Mouse (Mus musculus) c-Kit-positive CD71-negative TER-119-negative erythroid progenitor cells, embryonic 14.5 days (primary cell): ENCODE results near the gene Pum1.
"Not testable (repeated sequence)": the region's sequence is repeated elsewhere in the genome, so short reads cannot be mapped to it uniquely, and the experiment has no call there.

Experiments
- DNase-seq: peaks from one replicate; pipeline ENCODE4 v3.0.0-alpha.2; 2013; ENCODE audit warnings: low read depth

The Pum1 gene

DNA sequence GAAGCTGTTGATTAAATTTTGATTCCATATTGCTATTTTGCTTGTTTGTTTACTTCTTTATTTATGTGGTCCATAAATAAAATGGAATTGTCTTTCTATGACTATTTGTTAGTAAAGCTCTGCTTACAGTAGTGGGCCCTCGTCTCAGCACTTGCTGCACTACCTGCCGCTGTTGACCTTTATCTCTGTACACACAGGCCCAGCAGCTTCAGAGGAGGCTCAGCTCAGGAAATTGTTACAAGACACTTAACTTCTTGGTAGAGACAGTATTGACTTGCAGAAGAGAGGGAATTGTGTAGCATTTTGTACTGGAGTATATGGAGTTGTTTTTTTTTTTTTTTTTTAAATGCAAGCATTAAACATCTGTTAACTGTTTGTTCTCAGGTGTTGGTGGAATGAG is 5.4 kb downstream of the Pum1 start:
- no peak for DNase-seq

DNA sequence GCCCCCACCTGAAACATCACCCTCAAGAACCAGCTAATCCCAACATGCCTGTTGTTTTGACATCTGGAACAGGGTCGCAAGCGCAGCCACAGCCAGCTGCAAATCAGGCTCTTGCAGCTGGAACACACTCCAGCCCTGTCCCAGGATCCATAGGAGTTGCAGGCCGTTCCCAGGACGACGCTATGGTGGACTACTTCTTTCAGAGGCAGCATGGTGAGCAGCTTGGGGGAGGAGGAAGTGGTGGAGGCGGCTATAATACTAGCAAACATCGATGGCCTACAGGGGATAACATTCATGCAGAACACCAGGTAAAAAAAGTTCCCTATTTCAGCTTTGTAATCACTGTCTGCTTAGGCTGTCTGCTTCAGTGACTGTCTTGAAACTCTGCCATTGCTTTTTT is 5.9 kb downstream of the Pum1 start:
- no peak for DNase-seq

DNA sequence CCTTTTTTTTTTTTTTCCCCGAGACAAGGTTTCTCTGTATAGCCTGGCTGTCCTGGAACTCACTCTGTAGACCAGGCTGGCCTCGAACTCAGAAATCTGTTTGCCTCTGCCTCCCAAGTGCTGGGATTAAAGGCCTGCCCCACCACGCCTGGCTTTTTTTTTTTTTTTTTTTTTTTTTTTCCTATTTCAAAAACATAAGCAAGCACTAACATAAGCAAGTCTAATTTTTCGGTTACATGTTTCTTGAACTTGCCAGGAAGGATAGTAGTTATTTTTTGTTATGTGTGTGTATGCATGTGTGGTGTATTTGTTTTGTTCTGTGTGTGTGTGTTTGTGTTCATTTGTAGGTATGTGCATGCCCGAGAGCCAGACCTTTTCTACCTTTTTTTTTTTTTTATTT is 6.9 kb downstream of the Pum1 start:
- DNase-seq, result not testable (repeated sequence)

DNA sequence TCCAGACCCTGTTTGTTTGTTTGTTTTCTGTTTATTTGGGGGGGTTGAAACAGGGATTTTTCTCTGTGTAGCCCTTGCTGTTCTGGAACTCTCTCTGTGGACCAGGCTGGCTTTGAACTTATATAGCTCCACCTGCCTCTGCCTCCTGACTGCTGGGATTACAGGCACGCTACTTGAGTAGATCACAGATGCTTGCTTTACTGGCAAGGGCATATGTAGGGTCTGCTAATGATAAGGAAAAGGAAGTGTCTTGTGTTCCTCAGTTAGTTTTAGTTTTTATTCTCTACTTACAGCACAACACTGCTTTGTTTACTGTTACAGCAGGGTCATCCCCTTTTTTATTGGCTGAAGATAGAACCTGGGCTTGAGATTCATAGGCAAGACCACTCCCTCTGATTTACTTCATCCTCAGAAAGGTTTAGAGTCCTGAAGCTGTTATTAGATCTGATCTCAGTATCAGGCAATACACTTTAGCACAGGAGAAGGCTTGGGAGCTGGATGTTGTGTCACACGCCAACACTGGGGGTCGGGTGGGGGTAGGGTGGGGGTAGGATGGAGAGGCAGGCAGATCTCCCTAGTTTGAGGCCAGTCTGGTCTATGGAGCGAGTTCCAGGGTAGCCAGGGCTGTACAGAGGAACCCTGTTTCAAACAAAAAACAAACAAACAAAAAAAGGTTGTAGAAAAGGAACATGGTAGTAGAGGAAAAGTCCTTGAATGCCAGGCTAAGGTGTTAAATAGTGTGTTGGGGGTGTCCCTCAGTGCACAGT is 8.1 kb downstream of the Pum1 start:
- no peak for DNase-seq

DNA sequence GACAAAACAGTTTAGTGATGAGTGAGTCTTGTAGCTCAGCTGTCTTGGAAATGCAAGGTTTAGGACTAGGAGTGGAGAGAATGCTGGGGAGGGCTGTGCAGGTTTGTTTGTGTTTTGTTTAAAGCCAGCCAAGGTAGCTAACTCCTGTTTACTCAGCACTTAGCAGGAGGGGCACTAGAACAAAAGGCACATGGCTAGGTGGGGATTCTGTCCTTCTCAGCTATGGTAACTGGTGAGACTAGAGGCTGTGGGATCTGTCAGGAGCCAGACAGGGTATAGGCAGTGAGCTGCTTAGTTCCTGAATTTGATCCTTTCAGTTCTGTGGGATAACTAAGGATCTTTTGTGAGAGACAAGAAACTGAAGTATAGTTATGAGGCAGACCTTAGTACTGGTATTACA is 9.0 kb downstream of the Pum1 start:
- no peak for DNase-seq

DNA sequence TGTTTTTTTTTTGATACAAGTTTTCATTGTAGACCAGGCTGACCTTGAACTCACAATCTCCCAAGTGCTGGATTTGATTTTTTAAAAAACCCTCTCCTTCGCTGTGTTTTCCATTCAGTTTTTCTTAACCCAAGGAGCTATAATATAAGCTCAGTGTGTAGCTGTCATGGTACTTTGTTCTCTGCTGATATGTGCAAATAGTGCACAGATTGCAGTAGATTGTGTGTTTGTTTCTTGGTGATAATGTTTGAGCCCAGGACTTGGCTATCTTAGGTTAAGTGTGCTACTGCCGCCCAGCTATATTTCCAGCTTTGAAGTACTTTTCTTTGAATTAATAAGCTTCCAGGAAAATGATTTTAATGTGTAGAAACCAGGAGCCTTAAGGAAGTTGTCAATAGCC is 13.6 kb downstream of the Pum1 start:
- DNase-seq, result no peak

DNA sequence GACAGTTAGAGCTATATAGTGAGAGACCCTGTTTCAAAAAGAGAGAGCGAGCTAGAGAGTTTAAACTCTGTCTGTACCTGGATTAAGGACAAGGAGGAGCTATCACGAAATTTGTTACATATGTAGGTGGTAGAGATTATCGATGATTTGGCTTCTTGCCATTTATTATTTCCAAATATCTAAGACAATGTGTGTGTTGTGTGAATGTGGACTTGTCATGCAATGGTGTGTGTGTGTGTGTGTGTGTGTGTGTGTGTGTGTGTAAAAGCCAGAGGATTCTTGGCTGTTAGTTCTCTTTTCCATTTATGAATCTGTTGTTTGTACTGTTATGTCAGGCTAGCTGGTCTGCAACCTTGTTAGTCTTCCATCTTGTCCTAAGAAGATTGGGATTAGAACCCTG is 15.0 kb downstream of the Pum1 start:
- DNase-seq, result no peak

DNA sequence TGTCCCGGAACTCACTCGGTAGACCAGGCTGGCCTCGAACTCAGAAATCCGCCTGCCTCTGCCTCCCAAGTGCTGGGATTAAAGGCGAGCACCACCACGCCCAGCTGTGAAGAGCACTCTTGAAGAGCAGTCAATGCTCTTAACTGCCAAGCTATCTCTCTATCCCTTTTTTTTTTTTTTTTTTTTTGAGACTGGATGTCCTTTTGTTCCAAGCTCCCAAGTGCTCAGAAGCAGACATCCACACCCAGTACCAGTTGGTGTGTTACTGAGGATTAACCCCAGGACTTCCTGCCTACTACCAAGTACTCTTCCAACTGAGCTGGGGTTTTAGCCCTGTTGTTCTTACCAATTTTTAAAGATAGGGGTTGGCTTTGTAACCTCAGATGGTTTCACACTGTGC is 17.6 kb downstream of the Pum1 start:
- DNase-seq, result no peak

DNA sequence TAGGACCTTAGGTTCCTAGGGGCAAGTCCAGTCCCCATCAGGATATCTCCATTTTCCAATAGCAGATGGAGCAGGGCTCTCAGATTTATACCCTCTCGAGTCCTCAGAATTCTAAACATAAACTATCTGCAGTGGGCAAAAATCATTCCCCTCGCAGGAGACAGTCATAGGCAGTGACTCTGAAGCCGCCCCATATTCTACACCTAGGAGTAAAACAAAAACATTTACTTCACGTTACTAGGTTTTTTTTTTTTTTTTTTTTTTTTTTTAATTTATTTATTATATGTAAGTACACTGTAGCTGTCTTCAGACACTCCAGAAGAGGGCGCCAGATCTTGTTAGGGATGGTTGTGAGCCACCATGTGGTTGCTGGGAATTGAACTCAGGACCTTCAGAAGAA is 19.9 kb downstream of the Pum1 start:
- DNase-seq, result not testable (repeated sequence)

DNA sequence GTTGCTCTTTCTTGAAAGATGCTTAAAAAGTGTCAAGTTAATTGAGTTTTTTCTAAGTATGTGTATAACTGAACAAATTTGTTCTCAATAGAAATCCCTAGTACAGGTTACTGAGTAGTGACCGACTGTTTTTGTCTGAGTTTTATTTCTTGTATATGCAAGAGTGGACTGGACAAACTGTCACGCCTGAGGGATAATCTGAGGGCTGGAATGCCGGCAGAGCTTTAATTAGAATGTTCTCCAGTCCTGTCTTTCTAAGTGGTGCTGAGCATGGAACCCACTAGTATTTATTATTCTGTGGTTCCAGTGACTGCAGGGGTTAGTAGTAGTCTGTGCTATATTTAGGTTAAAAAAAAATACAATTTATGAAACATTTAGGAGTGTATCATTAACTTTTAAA is 30.8 kb downstream of the Pum1 start:
- DNase-seq, result no peak

DNA sequence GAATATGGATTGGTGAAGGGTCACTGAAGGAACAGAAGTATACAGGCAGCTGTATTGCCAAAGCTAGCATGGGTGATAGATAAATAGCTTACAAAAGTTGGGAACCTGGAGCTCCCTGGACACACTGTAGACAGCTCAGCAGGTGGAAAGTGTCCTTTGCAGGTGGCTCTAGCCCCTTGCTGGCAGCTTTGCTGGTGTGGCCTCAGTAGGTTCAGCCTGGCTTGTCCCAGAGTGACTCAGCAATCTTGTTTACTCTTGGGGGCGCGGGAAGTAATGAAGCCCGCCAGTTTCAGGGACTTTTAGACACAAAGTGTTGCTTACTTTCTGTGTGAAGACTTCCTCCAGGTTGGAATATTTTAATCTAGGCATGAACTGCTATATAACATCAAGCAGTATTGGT is 31.9 kb downstream of the Pum1 start:
- DNase-seq, result no peak

DNA sequence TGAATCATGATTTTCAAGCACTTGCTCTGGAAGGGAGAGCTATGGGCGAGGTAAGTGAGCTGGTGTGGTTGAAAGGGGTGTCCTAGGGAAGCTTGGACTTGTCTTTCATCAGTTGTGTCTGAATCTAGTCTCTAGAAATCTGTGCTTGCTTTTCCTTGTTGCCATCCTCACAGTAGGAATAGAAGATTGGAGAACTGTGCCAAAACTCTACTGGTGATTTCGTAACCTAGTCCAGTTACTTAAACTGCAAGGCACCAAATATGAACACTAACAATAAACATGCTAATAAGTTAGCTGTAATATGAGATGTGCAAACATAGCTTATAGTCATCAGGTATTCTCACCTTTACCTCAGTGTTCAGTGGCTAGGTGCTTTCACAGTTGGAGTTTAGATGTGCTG is 37.9 kb downstream of the Pum1 start:
- DNase-seq, result no peak

DNA sequence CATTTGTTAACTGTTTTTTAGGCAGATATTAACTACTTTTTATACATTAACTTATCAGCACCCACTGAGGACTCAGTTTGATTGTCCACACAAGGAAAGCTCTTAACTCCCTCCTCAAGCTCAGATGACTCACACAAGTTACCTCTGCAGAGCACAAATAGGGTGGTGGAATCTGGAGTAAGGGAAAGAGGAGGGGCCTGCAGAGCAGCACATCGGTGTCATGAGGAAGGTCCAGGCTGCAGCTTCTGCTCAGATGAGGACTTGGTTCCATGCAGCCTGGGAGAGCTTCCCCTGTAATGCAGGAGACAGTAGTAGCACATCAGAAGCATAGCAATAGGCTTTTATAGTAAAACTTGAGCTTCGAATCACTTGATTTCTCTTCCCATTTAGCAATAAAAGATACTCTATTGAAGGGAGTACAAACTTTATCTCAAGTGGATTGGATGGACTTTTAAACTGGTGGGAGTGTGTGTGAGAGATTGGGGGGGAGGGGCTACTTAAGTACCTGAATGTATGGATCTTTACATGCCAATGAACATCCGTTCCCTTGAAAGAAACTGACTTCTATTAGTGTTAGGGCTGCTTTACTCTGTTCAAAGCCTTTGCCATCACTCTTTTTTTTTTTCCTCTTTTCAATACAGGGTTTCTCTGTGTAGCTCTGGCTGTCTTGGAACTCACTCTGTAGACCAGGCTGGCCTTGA is 39.9 kb downstream of the Pum1 start:
- DNase-seq, result no peak

DNA sequence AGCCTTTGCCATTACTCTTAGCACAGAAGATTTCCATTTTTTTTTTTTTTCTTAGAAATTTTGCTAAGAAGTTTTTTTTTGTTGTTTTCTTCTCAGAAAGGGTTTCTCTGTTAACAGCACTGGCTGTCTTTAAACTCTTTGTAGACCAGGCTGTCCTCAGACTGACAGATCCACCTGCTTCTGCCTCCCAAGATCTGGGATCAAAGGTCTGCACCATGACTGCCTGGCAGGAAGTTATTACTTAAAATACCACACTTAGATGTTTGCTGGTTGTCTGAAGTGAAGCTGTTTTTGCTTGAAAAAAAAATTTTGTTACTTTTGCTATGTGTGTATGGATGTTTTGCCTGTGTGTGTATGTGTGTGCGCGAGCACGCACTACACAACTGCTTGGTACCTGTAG is 40.5 kb downstream of the Pum1 start:
- DNase-seq, result no peak

DNA sequence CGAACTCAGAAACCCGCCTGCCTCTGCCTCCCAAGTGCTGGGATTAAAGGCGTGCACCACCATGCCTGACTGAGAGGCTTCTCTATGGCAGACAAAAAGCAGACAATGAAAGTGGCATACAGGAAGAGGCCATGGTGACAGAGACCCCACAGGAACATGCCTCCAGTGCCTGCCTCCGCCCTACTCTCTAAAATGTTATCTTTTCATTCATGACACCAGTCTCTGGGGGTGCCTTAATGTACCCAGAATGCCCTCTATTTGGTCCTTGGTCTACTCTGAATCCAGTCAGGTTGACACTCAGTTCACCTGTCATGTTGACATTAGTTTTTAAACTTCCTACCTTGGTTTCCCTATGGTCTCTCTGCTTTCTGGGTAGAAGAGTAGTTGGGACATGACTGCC is 41.5 kb downstream of the Pum1 start:
- DNase-seq, result no peak

DNA sequence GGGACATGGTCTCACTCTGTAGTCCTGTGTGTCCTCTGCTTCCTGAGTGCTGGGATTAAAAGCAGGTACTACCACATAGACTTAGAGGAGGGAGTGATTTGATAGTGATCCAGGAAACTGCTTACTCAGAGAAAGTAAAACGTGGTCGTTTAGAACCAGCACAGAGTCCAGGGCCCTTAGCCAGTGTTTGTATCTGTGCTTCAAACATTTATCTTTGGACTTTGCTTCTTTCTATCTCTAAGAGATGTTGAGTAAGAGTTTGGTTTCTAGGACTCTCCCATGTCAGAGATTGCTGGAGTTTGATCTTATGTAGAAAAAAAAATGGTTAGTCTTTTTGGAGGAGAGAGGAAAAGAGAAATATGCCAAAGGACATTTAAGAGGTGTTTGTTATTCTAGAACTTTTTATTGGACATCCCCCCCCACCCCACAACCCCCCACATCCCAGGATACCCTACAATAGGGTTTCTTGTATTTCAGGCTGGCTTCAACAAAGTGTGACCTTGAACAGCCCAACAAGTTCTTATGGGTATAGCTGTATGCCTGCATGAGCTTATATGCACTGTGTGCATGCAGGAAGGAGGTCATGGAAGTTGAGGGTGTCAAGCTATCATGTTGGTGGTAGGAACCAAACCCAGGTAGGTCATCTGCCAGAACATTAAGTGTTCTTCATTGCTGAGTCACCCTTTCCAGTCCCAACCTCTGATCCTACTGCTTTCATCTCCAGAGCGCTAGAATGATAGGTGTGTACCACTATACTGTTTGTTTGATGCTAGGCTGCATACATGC is 43.3 kb downstream of the Pum1 start:
- DNase-seq, result no peak

DNA sequence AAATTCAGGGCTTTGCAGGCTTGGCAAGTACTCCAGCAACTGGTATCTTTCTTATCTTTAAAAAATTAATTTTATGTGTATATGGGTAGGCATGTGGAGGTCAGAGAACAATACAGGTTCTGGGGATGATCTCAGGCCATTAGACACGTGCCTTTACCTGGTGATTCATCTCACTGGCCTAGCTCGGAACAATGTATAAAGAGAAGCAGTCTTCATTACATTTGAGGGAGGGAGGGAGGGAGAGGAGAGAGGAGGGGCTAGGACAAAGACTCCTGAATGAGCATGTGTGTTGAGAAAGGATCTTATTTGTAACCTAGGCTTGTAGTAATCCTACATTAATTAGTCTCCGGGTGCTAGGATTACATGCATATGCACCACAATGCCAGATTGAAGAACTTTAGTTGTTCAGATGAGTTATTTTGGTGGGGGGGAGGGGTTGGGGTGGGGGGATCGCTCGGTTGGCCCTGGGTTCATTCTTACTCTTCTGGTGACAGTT is 48.3 kb downstream of the Pum1 start:
- DNase-seq, result no peak

DNA sequence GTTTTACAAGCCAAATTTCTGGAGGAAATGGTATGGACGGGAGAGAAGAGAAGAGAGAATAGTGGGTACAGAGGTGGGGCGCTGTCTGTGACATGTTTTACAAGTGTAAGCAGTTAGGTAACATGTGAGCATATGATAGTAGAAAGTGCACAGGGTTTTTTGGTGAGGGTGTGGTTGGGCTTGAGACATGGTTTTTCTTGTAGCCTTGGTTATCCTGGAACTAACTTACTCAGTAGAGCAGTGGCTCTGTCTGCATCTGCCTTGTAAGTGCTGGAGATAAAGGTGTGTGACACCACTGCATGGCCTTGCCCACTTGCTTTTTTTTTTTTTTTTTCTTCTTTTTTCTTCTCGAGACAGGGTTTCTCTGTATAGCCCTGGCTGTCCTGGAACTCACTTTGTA is 49.2 kb downstream of the Pum1 start:
- DNase-seq, result peak; percentile 28

DNA sequence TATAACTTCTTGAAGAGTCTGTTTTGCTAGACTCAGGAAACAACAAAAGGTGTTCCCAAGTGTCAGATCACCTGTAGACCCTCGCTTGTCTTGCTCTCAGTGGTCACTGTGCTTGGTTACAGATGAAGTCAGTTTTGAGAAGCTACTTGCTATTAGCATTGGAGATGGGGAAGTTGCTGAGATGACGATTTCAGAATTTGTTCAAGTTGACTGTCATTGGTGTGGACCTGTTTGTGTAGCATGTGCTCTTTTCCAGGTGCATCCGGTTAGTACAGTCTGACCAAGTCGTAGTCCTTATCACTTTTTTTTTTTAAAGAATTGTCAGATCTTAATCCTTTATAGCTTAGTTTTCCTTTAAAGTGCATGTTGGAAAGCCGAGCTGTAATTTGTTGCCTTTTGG is 50.3 kb downstream of the Pum1 start:
- DNase-seq, result no peak

DNA sequence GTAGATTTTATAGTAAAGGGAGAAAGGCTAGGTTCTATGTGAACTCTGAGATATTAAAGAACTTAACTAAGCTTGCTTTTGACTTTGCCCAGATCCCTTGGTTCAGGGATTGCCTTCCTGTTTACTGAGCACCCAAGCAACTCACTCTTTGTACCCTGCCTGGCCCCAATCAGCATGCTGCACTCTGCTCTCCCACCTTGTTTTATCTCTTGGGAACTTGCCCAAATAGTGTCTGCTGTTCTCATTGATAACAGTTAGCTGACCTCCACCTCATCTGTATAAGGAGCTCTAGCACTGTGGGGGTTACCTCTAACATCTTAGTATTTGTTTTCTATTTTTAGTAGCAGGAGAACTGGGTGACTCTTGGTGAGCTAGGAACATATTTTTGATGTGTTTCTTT is 52.0 kb downstream of the Pum1 start:
- peak; percentile 45 for DNase-seq

DNA sequence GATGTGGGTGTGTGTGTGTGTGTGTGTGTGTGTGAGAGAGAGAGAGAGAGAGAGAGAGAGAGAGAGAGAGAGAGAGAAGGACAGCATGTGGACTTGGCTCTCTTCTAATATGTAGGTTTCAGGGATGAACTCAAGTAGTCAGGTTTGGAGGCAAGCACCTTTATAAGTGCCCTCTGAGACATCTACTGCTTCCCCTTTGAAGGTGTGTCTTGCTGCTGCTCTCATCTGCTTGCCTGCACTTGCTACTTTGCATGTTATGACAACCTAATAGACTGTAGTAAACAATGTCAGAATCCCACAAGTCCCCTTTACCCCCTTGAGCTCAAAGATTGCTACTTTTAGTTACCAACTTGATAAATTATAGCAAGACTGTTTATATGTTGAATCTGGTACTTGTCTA is 52.5 kb downstream of the Pum1 start:
- no peak for DNase-seq

DNA sequence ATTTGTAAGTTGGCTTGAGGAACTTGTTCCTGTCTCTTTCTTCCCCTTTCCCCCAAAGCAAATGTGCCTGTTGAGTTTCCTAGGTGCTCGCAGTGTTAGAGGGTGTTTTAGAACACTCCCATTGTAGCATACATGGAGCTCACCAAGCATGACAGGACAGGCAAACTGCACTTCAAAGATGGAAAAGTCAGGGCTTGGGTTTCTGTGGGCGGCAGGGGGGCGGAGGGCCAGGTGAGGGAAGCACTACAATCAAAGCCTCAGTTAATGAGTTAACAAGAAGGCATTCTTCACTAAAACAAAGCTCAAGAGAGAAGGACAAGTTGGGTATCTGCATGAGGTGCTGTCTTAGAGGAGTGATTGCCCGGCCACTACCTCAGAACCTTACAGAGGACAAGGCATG is 56.2 kb downstream of the Pum1 start:
- DNase-seq, result no peak

DNA sequence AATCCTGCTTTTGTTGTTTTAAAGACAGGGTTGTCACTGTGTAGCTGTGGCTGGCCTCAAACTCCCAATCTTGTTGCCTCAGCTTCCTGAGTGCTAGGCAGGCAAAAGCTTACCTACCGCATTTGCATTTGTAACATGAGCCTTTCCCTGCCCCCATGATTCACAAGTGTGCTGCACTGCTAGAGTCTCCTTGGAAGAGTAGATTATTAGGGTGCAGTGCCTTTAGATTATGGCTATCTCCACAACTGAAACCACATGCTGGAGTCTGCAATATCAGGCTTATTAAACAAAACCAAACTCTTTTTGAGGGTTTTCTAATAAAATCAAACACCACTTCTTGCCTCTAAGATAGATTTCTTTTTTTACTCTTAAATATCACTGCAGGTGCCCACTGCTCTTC is 59.5 kb downstream of the Pum1 start:
- no peak for DNase-seq
